In genomic region chr1:189798949-189799348, GRCm38 (mm10) we compare ENCODE assay signal across 13 mouse cellular contexts.
DNase-seq lines count a peak whose midpoint lies in the region; ATAC-seq and TF ChIP-seq lines count a peak whose summit lies in the region.
"Had no signal": no experiment of that assay in that cellular context is flagged by ENCODE, and none has a peak within 500 bp of the region (broad histone marks: within the 10 kb centered on the region; RNA-seq: fewer than 3 reads in every experiment).

No protein-coding gene starts in this region.

- H3K4me3 ChIP-seq in layer of hippocampus, adult 2 months = no peak overlapping the region
- no peak overlapping the region for H3K4me3 ChIP-seq in liver, postnatal 0 days (ENCODE audit: low read depth, low read length)
- H3K4me3 ChIP-seq in kidney, embryonic 15.5 days (replicated peaks) = no peak overlapping the region
- H3K4me3 ChIP-seq: forebrain, embryonic 10.5 days; heart, embryonic 12.5 days; midbrain, embryonic 13.5 days had no signal

- no peak overlapping the region for H3K9ac ChIP-seq in liver, postnatal 0 days (replicated peaks)
- H3K9ac ChIP-seq in kidney, embryonic 15.5 days = no peak overlapping the region
- H3K9ac ChIP-seq: heart, embryonic 12.5 days; midbrain, embryonic 13.5 days had no signal

- peak overlapping the region; percentile 47; the same call in 1 of the 2 replicates for H3K27ac ChIP-seq in layer of hippocampus, adult 2 months
- H3K27ac ChIP-seq in liver, postnatal 0 days (ENCODE audit: low read depth) = peak overlapping the region; percentile 64
- no peak overlapping the region for H3K27ac ChIP-seq in kidney, embryonic 15.5 days
- H3K27ac ChIP-seq: midbrain, embryonic 13.5 days had no signal

- ATAC-seq in liver, postnatal 0 days = peak; percentile 49
- ATAC-seq in kidney, embryonic 15.5 days (replicated peaks; ENCODE audit: low FRiP score) = no peak
- no peak for ATAC-seq in cerebellum, adult (ENCODE audit: insufficient number of reproducible peaks, low FRiP score, low TSS enrichment)
- ATAC-seq: intestine, embryonic 16.5 days; midbrain, embryonic 13.5 days had no signal

- 27% methylated on average over 15 of the region's 15 CpGs for WGBS in liver, postnatal 0 days (ENCODE audit: insufficient replicate concordance)
- WGBS in kidney, embryonic 15.5 days = 65% methylated on average over 15 of the region's 15 CpGs

- no peak for TF ChIP-seq CTCF in layer of hippocampus, adult 2 months (conservative IDR thresholded peaks at IDR 0.05)
- TF ChIP-seq CTCF in liver, postnatal 0 days (IDR thresholded peaks at IDR 0.05; ENCODE audit: low read depth) = no peak

- peaks cover 21% of the 10 kb centered on the region for H3K4me1 ChIP-seq in liver, postnatal 0 days (ENCODE audit: insufficient read depth)
- peaks cover 37% of the 10 kb centered on the region for H3K4me1 ChIP-seq in kidney, embryonic 15.5 days

- no peak for TF ChIP-seq EP300 in liver, postnatal 0 days (IDR thresholded peaks at IDR 0.05; ENCODE audit: low read depth)

- no peak for DNase-seq in layer of hippocampus, adult 2 months (ENCODE audit: low spot score in 2 of 2)
- DNase-seq in layer of hippocampus, postnatal 10 days (ENCODE audit: low spot score in 2 of 2) = no peak
- peak; percentile 50 for DNase-seq in liver, postnatal 0 days
- peak; percentile 24 to 30 for DNase-seq in monocyte, adult 2 months (ENCODE audit: low read depth in 1 of 2, low spot score in 2 of 2)
- DNase-seq in thymus, postnatal 4 days = peak; percentile 70
- DNase-seq in left cerebral cortex, adult 18-20 months (ENCODE audit: low spot score in 2 of 2) = no peak
- DNase-seq: cerebellum, postnatal 36 days had no signal

- no peaks in the 10 kb centered on the region for H3K36me3 ChIP-seq in liver, postnatal 0 days (replicated peaks; ENCODE audit: insufficient read depth, low read length)
- peaks cover 53% of the 10 kb centered on the region for H3K36me3 ChIP-seq in kidney, embryonic 15.5 days
- H3K36me3 ChIP-seq: midbrain, embryonic 13.5 days had no signal

- H3K9me3 ChIP-seq in liver, postnatal 0 days (ENCODE audit: low read length) = no peaks in the 10 kb centered on the region
- no peaks in the 10 kb centered on the region for H3K9me3 ChIP-seq in kidney, embryonic 15.5 days (replicated peaks)
- H3K9me3 ChIP-seq: forebrain, embryonic 10.5 days; heart, embryonic 12.5 days; midbrain, embryonic 13.5 days had no signal

- H3K27me3 ChIP-seq in liver, postnatal 0 days (ENCODE audit: insufficient read depth, low read length) = no peaks in the 10 kb centered on the region
- no peaks in the 10 kb centered on the region for H3K27me3 ChIP-seq in kidney, embryonic 15.5 days
- H3K27me3 ChIP-seq: heart, embryonic 12.5 days had no signal

- H3K4me2 ChIP-seq in liver, postnatal 0 days (ENCODE audit: low read depth, low read length) = peak overlapping the region; percentile 32; the same call in 1 of the 2 replicates
- no peak overlapping the region for H3K4me2 ChIP-seq in kidney, embryonic 15.5 days
- H3K4me2 ChIP-seq: heart, embryonic 12.5 days; midbrain, embryonic 13.5 days had no signal

Comparison
In these comparisons a context has a peak if more than half of its experiments do, and no peak if none do; other contexts are left out.
1. DNase-seq: peak in liver, postnatal 0 days (single experiment), monocyte, adult 2 months (2 of 2) and thymus, postnatal 4 days (single experiment); none in layer of hippocampus, adult 2 months (0 of 2), layer of hippocampus, postnatal 10 days (0 of 2) and left cerebral cortex, adult 18-20 months (0 of 2).